Mouse (Mus musculus): Measurements from ENCODE around the gene She.
"Not testable (repeated sequence)": the region's sequence is repeated elsewhere in the genome, so short reads cannot be mapped to it uniquely, and the experiment has no call there.

Gene She

DNA sequence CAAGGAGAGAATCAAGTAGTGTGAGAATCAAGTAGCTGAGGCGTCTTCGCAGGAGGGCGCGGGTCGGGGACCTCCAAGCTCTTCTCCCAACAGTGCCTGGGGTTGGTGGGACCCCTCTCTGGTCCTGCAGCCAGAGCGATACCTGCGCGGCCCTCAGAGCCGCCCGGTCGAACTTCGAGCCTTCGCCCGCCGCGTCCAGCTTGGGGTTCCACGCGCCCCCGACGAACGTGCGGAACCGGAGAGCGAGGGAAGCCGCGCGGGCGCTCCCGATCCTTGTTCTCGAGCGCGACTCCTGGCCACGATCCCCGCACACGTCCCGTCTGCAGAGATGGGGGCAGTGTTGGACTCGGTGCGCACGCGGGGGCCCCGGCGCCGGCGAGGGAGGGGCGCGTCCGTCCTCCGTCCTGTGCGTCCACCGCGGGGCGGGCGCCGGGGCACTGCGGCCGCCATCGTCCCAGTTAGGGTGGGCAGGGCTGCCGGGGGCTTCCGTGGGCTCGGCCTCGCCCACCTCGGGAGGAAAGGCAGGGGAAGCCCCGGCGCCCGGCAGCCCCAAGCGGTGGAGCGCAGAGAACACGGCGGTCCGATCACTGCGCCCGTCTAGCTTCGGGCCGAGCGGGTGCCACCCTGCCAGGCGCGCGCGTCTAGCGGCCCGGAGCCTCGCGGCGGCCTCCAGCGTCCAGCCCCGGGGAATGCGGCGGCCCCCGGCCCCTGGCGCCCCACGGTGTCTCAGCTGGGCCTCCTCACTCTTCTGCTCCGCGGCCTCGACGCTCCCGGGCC is at the start of gene She:
Gene She, plus strand, starts transcription at position 556 of the 777 bp plus-strand sequence.
- peak; percentile 22 for DNase-seq (ENCODE audit: extremely low spot score)

DNA sequence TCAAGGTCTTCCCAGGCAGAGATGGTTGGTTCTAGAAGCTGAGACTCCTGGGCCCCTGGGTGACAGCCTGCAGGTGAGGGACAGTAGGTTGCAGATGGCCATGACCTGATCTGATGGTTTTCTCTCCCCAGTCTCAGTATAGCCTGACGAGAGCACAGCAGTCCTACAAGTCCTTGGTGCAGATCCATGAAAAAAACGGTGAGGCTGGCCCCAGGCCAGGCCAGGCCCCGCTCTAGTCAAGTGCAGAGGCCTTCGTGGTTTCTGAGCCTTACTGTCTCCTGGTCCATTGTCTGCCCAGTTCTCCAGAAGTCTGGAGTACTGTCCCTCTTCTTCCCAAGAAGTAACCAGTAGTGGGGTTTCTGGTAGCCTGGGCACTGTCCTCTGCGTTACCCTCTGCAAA is 49.5 kb upstream of the She start:
- DNase-seq (ENCODE audit: extremely low spot score), result no peak

DNA sequence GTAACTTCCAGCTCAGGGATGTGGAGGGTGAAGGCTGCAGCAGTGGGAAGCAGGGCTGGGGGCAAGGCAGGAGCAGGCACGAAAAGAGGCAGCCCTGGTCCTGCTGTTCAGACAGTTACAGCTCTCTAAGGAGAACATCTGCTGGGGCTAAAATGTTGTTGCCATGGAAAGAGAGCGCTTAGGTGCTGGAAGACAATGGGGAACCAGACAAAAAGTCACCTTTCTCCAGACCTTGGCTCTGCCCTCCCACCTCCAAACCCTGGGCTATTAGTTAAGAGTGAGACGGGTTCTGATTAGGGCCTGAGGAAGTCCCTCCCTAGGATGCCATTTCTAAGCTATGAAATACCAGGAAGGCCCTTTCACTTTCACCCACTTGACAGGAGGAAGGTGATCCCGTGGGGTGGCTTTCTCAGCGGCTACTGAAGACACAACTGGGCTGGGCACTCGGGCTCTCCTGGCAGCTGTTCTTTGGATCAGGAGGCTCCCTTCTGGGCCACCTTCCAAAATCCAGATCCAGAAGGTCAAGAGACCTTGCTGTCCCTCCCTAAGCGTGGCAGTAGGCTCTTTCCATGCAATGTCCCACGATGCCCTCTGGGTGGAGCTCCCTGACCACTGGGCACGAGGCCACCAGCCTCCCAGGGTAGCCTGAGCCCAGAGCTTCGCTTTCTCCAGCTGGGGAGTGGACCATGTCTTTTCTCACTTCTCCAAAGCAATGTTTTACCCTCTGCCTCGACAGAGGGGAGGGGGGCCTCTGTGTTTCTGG is 46.0 kb upstream of the She start:
- peak; percentile 63 for DNase-seq (ENCODE audit: extremely low spot score)

DNA sequence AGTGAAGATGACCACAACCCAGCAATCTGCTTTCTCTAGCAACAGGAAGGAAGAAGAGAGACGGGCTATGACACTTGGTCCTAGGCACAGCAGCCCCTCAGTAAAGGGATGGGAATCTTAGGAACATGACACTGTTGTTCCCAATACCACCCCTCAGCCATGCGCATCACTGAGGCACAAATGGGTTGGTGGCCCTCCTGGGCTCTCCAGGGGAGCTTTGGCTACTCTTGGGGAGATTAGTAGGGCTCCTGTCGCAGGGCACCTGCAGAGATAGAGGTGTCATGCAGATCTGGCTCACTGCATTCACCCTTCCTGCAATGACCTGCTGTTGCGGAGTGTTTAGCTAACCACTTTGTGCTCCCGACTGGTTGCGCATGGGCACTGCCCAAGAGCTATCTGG is 44.9 kb upstream of the She start:
- DNase-seq (ENCODE audit: extremely low spot score), result no peak

DNA sequence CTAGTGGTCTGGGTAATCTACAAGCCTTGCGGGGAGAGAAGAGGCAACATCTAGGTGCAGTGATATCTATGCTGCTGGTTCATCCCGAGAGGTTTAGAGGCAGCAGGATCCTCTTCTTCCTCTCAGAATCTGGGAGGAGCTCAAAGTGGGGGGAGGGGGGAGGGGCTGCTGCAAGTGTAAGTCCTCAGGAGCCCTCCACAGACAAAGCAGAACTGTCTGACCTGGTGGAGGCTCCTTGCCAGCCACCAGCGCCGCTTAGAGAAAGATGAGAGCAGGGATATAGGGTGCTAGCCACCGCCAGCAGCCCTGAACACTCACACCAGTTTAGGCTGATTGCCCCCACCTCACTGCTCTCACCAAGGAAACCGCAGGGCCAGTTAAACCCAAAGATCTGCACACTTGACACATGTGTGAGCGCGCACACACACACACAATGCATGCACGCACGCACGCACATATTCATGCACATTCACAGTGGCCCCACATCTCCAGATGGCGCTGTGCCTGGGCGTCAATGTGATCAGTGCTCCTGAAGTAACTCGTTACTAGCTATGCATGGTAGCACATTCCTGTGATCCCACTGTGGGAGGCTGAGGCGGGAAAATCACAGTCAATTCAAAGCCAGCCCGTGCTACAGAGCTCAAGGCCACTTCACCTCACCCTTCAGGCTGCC is 42.4 kb upstream of the She start:
- DNase-seq (ENCODE audit: extremely low spot score), result no peak

DNA sequence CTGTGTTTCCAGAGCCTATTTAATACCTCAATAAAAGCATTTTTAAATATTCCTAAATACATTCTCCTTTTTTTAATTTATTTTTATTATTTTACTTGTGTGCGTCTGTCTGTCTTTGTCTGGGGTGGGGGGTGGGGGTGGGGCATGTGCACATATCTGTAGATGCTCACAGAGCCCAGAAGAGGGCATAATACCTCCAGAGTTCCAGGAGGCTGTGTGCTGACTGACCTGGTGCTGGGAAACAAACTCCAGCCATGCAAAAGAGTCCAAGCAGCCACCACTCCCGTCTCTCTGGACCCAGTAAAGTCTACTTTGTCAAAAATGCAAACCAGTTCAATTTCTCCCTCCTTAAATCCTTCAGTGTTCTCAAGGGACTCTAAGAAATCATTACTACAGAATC is 36.6 kb upstream of the She start:
- no peak for DNase-seq (ENCODE audit: extremely low spot score)

DNA sequence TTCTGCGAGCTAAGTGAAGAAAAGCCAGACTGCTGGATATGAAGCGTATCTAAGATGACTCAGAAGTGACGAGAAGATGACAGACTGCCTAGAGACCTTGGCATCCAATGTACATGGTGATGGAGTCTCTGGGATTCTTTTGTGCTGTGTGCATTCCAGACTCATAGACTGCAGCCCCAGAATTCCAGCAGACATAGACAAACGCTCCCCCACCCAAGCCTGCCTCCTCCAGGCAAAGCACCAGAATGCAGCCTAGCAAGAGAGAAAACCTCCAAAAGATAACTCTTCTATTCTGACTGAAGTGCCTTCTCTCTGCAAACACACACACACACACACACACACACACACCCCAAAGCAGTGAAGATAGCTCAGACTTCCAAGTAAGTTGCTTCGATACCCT is 35.4 kb upstream of the She start:
- DNase-seq (ENCODE audit: extremely low spot score), result no peak

DNA sequence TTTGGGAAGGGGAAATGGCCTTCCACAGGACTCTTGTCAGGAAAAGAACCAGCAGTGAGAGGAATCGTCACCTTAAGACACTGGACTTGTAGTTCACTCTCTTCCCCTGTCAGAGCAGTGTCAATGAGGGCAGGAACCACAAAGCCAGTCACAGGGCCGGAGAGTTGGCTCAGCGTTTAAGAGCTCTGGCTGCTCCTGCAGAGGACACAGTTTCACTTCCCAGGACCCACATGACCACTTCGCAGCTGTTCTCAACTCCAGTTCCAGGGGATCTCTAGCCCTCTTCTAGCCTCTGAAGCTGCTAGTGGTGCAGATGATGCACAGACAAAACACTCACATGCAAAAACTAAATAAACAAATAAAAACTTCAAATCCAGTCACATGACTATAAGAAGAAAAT is 34.8 kb upstream of the She start:
- DNase-seq (ENCODE audit: extremely low spot score), result no peak

DNA sequence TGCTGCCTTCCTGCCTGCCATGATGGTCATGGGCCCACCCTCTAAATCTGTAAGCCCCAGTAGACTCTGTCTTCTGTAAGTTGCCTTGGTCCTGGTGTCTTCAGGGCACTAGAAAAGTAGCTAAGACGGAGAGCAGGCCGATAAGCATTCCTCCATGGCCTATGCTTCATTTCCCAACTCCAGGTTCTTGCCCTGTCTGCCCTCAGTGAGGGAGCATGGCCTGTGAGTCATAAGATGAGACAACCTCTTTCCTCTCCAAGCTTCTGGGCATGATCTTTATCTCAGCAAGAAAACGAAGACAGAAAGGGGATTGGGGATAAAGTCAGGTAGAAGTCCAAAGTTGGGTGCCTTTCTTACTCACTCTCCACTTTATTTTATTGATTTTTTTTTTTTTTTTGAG is 32.7 kb upstream of the She start:
- DNase-seq (ENCODE audit: extremely low spot score), result no peak

DNA sequence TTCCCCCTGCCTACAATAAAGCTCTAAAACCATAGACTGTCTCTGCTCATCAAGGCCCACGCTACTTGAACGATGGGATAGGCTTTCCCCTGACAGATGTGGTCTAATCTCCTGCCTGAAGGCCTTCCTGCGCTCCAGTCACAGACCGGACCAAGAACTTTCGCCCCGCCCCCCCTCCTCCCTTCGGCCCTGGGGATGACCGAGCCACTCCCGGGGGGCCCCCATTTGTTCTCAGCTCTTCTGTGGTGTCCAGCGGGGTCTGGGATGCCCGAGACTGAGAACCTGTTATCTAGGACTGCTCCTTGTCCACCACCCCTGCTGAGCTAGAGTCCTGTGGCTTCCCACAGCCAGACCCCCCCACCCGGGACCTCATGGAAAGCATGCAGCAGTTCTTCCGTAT is 31.7 kb upstream of the She start:
- DNase-seq (ENCODE audit: extremely low spot score), result peak; percentile 48

DNA sequence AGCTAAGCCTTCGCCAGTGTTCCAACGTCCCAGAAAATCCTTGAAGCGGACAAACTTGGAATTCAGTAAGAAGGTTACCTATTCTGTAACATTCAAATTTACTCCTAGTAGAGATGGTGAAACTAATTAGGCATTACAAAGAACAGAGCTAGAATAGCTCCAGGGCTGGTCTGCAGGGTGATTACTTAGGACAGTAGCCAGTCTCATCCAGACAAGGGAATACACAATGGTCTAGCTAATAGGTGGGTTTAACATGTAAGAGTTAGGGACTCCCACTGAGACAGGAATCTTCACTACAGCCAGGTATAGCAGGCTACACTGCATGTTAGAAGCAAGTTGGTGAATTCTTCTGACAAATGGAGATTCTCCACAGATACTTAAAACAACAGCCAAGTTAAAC is 31.1 kb upstream of the She start:
- not testable (repeated sequence) for DNase-seq (ENCODE audit: extremely low spot score)

DNA sequence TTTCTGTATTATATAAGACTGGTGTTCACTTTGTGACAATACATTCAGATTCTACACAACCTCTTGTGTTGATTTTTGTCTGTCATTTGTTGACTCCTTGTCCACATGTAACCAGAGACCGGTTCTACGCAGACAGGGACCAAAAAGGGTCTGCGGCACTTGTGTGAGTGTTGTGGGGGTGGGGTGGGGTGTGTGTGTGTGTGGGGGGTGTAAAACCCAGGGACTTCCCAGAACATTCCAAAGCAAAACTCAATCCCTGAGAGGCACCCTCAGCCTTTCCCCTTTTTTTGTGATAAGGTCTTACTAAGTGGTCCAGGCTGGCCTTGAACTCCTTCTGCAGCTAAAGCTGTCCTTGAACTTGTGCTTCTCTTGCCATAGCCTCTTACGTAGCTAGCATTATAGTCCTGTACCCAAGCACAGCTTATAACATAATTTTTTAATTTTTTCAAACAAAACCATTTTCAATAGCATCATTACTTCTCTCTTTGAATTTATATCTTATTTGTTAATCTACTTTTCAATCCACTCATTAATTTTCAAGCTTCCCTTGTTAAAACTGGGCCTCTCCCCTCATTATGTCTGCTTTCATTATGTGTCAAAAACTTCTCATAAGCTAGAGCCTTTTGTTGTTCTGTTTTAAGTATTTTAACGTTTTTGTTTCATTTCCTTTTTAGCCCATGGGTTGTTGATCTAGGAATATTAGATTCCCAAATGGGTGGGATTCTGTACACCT is 30.2 kb upstream of the She start:
- no peak for DNase-seq (ENCODE audit: extremely low spot score)

DNA sequence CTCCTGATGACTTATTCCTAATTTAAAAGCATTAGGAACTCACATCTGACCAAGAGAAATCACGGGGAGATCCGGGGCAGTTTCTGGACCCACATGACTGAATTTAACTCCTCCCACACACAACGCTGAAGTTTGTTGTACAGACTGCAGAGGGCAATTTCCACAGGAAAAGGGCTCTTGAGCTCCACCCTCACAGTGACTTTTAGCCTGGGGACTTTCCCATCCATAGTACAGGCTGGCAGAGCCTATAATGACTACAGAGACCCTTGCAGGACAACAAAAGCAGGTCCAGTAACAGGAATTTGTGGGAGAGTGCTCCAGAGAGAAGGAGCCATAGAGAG is 29.7 kb upstream of the She start:
- DNase-seq (ENCODE audit: extremely low spot score), result no peak

DNA sequence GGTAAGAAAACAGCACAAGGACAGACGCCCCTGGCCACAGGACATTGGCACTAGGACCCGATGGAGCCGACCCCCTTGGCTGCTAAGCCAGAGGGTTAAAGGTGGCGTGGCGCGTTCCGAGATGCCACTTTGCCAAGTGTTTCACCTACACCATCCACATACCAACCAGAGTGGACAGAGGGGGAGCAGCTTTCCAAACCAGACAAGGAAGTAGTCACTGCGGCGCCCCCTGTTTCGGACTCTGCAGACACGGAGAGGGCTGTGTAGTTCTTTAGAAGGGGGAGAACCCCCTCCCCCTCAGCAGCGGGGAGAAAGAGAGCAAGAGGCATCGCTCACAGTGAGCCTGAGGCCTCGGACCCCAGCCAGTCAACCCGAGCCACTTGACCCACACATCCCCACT is 28.3 kb upstream of the She start:
- no peak for DNase-seq (ENCODE audit: extremely low spot score)

DNA sequence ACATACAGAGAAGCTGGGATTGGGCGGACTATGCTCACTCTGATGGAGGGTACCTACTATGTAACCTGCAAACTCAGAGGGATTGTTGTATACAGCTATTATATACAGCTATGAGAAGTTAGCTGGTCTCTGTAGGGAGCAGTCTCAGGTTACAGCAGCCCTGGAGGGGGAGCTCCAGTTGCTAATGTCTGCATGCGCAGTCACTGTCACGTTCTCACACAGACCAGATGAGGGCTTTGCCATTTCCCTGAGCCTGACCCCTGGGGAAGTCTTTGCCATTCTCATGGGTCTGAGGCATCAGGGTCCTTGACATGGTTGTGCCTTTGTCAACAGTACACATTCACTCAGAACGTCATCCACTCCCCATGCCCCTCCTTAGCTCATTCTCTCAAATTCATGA is 26.0 kb upstream of the She start:
- DNase-seq (ENCODE audit: extremely low spot score), result no peak

DNA sequence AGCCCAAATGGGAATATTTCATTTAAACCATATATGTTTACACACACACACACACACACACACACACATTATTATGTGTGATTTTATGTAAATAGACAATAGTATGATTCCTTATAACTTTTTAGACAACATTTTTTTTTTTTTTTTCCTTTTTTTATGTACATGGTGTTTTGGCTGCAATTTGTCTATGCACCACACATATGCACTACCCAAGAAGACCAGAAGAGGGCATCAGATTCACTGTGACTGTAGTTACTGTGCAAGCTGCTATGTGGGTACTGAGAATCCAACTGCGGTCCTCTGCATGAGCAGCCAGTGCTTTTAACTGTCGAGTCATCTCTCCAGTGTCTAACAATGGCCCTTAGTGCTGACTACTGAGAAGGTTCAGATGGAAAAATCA is 24.4 kb upstream of the She start:
- no peak for DNase-seq (ENCODE audit: extremely low spot score)

DNA sequence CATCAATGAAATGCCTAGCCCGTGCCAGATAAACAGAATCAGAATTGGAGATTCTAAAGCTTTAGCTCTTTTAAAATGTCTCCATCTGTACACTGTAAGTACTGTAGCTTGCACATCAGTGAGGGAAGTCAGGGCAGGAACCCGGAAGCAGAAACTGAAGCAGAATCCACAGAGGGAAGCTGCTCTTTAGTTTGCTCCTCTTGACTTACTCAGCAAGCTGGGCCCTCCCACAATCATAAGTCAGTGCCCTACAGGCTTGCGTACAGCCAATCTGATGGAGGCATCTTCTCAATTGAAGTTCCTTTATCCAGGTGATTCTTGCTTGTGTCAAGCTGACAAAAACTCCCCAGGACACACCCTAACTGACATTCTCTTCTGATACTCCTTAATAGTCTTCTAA is 24.0 kb upstream of the She start:
- DNase-seq (ENCODE audit: extremely low spot score), result no peak

DNA sequence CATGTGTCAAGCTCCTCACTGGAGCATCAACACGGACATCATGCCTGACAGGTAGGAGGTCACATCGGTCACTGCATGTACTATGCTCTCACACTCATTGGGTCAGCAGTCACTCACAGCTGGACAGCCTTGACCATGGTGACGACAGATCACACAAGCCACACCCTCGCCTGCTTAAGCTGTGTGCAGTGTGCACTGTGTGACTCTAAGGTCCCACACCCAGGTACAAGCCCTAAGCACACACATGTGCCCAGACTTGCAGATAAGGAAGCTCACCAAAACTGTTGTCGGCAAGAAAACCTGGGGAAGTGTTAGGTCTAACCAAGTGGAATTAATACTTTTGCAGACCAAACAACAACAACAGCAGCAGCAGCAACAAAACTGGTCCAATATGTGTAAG is 23.3 kb upstream of the She start:
- no peak for DNase-seq (ENCODE audit: extremely low spot score)

DNA sequence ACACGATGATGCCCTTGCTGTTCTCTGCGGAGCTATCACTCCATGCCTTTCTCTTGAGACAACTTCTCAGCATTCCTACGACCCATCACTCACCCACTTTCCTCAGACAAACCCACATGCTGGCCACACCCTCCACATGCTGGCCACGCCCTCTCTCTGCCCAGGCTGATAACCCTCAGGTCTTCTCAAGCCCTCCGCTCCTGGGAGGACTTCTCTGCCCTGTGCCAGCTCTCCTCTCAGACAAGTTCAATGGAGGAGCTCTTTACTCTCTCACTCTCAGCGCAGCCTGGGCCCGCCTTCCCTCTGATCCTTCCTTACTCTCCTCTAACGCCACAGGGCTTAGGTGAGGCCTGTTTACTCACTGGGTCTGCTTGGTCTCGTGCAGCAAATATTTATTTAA is 22.5 kb upstream of the She start:
- DNase-seq (ENCODE audit: extremely low spot score), result no peak

DNA sequence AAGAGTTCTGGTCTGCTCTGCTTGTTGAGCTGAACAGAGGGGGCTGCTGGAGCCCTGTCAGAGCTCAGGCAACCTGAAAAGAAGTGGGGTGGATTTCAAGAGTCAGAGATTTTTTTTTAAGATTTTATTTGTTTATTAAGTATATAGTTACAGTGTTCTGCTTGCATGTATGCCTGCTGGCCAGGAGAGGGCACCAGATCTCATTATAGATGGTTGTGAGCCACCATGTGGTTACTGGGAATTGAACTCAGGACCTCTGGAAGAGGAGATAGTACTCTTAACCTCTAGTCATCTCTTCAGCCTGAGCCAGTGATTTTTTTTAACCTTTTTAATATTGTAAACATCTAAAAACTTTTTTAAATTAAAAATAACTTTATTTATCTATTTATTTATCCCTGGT is 20.3 kb upstream of the She start:
- DNase-seq (ENCODE audit: extremely low spot score), result no peak

DNA sequence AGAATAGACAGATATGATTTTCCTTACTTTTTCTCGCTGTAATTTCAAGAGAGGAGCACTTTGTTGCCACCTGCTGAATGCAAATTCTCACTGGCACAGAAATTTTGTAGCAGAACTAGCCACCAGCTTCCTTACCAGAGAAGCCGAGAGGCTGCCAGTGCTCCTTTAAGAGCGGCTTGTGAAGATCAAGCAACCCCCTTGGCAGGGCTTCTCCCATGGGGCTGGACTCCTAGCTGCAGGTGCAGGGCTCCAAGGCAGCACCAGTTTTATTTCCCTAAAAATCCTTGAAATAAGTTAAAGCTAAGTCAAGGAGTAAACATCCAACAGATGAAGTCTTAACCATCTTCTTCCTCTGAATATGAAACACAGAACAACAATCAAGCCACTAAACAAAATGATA is 19.0 kb upstream of the She start:
- DNase-seq (ENCODE audit: extremely low spot score), result no peak

DNA sequence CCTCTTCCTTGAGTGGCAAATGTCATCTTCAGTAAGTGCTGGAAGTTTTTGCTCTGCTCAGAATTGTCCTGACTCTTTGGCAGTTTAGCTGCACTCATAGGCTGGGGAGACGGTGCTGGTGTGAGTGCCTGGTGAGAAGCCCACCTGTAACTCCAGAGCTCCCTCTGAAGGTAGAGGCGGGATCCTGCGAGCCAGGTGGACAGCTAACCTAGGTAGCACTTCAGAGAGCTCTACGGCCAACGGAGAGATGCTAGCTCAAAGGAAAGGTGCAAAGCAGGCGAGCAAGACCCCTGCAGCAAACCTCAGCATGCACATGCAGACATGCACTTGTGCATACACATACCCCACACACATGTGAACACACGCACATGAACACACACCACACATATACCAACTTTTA is 17.1 kb upstream of the She start:
- DNase-seq (ENCODE audit: extremely low spot score), result no peak

Measured in embryo, embryonic 9.5 days (tissue).